Mouse (Mus musculus): Measurements from ENCODE around the gene Hist1h2ah.

Hist1h2ah gene

DNA sequence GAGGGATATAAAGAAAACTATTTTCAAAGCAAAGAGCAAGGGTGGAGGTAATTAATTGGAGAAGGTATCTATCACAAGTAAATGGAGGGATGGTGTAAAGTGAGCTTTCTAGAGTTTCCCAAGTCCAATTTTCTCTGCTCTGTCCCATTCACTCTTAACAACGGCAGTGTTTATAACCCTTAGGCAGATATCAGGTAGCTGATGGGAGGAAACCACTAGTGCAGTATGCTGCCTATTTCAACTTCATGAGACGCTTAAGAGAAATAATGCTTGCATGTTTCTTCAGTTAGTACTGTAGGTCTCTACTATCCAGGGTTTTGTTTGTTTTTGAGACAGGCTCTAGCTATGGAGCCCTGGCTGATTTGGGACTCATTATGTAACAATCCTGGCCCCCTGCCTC is 2.0 kb upstream of the Hist1h2ah start:
- no peak for DNase-seq

DNA sequence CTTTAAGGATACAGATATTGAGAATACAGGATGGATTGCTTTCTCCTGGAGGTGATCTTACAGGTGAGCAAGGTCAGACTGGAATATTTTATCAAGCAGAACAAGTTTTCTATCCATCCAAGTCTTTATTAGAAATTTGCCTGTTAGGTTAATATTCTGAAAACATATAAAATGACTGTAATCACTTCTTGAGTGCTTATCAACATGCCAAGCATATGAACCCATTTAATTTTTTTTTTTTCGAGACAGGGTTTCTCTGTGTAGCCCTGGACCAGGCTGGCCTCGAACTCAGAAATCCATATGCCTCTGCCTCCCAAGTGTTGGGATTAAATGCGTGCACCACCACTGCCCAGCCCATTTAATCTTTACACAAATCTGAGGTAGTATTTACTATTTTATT is 1.6 kb upstream of the Hist1h2ah start:
- DNase-seq, result no peak

- no peak for DNase-seq
Measured at GRCm38 (mm10) chr13:22036149-22036956, 985 bp upstream of the Hist1h2ah start.

- no peak for DNase-seq
Measured at GRCm38 (mm10) chr13:22034443-22035266, 713 bp downstream of the Hist1h2ah start.

DNA sequence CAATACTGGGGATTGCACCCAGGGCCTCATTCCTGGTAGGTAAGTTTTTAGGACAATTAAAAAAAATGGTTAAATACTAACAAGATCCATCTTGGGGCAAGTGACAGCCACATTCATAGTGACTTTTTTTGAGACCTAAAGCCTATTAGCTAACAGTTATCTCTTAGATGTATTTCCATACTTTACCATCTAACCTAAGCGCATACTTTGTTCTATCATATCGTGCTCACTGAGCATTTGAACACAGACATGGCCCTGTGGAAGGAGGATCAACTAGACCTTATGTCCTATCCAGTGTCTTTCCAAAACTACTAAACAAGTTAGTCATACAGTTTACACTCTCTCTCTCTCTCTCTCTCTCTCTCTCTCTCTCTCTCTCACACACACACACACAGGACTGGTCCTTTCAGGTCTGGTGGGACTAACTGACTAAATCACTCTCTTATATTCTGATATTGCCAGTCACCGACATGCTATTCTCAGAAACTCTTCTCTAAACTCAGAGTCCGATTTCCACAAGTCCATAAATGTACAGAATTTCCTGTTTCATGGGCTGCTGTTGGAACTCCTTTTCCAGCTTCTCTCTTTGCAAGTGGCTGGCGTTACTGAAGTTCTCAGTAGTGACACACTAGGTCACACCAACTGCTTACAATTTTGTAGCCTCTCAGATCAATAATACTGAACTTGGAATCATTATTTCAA is 1.5 kb downstream of the Hist1h2ah start:
- no peak for DNase-seq

DNA sequence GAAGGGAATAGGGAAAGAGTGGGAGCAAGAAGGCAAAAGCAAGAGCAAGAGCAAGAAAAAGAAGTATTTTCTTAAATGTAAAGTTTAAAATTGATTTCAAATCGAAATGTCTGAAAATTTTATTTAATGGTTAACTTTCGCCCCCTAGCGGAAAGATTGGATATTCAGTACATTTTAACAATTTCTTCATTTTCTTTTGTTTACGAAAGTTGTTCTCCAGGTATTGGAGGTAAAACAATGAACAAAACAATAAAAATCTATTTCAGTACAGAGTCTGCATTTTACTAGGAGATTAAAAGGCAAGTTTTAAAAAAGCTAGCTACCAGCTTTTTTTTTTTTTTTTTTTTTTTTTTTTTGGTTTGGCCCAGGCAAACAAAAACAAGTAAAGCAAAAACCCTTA is 4.9 kb downstream of the Hist1h2ah start:
- DNase-seq, result no peak

DNA sequence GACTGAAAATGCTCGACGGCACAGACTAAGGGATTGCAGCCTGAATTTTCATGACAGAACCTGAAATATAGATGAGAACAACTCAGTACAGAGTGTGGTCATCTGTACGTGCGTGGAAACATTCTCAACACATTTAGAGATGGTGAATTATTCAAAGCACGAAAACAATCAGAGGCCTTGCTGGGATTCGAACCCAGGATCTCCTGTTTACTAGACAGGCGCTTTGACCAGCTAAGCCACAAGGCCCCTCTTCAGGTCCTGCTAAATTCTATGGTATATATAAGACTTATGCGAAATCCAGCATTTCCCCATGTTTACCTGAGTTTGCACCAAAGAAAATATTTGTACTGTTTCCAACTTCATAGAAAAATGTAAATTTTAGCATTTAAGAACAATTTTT is 5.4 kb downstream of the Hist1h2ah start:
- no peak for DNase-seq

DNA sequence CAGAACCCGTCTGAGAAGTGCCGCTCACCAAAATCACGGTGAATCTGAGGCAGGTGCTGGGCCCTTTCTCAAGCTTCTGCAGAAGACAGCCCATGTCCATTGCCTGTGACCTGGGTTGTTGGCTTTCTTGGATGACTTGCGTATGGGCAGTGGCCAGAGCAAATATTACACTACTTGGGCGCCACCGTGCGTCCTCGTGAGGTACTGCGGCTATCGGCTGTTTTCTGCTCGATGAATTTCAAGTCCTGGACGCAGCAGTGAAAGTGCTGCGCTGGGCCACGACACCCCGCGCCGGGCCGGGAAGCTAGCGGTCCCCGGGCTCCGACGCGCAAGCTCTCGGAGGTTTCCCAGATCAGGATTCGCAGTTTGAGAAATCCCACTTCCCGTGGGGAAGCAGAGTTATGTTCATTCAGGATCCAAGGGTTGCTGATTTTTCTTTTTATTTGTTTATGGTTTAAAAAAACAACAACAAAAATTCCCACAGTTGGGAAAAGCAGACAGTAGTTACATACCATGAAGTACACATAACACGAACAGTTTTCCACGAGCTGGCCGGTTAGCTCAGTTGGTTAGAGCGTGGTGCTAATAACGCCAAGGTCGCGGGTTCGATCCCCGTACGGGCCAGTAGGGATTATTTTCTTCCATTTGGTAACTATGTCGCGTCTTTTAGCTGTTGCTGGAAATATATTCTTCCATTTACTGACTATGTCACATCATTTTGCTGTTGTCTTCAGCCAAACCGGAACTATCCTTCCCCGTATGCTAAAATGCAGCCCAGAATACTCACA is 6.5 kb downstream of the Hist1h2ah start:
- DNase-seq, result peak; percentile 94 to 97

- DNase-seq, result peak; percentile 81 to 89
Measured at GRCm38 (mm10) chr13:22026058-22027031, 9.0 kb downstream of the Hist1h2ah start.

- DNase-seq, result peak; percentile 74 to 85
Measured at GRCm38 (mm10) chr13:22022241-22022640, 13.1 kb downstream of the Hist1h2ah start.

GRCm38 (mm10) chr13:22021581-22021980 is 13.8 kb downstream of the Hist1h2ah start:
- DNase-seq, result no peak

DNA sequence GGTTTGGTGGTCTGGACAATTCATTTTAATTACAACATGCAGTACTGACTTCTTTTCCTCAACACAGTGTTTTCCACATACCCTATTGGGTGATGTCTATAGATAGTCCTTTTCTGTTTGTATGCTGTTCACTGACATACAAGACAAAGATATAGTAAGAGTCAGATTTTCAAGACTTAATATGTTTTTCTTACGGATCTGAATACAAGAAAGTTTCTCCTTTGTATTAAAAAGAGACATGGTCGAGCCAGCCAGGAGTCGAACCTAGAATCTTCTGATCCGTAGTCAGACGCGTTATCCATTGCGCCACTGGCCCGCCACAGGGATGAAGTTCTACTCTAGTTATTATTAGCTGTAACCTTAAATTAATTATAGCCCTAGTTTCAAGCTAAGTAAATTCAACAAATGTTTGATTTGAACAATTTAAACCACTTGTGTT is 14.4 kb downstream of the Hist1h2ah start:
- peak; percentile 44 to 77 for DNase-seq

DNA sequence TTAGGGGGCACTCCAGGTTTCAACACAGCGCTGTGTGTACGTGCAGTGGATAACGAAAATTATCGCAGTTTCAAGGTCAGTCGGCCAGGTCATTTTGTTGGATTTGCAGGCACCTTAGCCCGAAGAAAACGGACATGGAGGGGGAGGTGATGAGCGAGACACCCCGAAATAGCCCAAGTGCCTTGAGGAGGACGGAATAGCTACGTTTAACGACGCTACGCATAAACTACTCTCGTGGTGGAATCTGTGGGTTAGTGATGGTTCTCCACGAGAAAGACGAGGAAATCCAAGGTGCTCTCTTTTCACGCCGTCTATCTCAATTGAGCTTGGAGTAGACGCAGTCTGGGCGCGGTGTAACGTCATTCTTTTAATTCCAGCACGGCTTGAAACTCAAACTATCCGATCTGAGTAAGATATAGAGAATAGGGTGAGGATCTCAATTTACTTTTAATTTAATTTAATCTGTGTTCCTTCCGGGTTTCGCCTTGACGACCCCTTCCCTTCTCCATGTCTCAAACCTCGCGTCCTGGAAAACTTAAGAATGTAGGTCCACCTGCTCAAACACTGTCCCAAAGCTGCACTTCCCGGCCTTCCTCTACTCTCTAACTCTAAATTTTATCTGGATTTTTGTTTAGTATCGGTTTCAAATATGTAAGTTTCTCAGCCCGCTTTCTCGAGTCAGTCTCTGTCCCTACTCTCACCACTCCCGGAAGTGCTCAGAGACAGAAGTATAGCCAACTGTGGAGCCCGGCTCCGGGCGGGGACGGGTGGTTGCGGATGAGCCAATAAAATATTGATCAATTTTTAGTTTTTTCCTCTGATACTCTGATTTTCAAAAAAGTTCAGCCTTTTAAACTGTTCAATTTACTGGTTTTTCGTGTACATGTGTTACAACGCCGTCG is 15.2 kb downstream of the Hist1h2ah start:
- DNase-seq, result no peak

DNA sequence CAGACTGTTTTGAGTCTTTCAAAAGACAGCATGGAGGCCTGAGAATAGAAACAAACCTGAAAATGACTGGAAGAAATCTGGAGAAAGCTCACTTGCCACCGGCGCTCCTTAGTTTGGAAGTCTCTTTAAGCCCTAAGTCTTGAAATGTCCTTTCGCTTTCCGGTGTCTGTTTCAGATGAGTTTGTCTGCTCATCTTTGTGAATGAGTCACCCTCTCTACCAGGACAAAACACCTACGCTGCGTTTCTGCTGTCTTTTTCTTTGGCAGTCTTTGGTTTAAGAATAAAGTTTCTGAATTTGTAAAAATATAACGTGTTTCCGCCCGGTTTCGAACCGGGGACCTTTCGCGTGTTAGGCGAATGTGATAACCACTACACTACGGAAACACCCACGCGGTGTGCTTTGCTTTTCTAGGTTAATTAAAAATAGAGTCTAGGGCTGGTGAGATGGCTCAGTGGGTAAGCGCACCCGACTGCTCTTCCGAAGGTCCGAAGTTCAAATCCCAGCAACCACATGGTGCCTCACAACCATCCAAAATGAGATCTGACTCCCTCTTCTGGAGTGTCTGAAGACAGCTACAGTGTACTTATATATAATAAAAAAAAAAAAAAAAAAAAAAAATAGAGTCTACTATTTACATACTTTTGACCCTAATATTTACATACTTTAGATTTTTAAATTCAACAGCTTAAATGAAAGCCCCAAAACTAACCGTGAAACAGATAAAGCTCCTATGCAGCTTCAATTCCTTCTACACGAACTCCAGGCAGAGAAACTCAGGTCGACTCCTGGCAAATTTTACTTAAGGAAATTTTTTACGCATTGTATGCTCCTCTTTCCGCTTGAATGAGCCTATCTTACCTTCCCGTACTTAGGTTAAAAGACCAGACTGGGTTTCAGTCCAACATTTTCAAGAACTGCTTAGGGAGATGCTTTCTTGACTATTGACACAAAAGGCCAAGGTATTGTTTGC is 19.6 kb downstream of the Hist1h2ah start:
- DNase-seq, result peak; percentile 70 to 82

DNA sequence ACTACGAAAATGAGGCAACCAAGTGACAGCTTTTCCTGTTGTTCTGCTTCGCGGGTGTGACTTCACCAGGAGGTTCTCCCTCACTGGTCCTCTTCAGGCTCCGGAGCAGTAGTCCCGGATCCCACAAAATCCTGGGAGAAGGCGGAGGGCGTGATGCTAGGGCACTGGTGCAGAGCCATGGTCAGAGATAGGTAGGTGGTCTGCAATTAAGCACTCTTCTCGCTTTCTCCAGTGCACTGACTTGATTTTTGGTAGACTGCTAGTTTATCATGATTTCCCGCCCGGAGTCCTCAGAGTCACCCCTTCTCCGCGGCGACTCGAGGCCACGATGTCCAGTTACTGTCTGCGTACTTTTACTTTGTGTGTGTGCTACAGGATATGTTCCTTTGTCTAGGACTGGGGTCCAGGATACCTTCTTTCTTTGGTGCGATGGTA is 20.9 kb downstream of the Hist1h2ah start:
- DNase-seq, result peak in 1 of 2 experiments; percentile 22

DNA sequence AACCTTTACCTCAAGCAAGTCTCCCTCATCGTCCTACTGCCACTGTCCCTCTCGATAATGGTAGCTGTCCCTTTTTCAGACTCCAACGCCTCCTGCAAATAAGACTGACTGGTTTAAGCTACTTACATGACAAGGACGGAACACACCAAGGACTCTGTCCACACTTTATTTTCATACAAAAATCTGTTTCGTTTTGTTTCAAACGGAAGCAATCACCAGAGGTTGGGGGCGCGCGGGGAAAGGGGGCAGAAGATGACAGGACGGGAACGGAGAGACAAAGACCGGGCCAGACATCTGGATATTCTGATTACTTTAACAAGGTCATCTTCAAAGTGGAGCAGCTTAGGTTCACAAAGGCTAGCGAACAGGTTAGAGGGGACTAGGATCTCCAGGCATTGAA is 21.7 kb downstream of the Hist1h2ah start:
- DNase-seq, result no peak

DNA sequence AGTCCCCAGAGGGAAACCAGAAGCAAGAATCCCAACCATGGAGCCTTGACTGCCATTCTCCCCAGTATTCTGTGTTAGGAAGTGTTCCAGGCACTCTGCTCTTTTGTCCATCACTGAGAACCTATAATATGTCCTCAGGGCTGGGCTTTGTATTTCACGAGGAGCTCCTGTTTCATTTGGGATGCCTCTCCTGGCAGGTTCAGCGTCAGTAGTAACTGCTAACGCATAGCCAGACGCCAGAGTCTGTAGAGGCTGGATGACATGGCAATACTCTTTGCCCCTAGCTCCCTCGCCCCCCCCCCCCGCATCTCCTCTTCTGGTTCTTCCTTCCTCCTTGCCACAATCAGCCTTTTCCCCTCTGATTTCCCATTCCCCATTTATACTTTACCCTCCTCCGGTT is 25.7 kb downstream of the Hist1h2ah start, which contains the start of gene Prss16:
TSS of gene Prss16 (minus strand) at position 101 of the 400 bp plus-strand sequence.
- DNase-seq, result no peak

DNA sequence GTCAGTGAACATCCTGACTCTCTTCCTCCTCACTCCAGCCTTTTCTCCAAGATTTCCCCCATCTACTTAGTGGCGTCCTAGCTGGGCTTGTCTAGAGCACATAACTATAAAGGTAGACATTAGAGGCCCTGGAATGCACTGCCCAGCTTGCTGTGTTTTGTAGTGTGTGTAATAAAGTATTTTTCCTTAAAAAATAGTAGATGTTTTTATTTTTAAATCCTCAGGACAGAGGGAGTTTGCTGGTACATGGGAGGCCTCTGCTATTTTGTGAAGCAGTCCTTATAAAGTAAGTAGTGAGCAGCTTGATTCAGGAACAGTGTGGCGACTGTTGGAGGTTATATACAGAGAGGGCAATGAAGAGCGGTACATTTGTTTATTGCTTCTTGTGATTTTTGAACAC is 26.7 kb downstream of the Hist1h2ah start:
- DNase-seq, result no peak

GRCm38 (mm10) chr13:22007872-22008271 is 27.5 kb downstream of the Hist1h2ah start:
- DNase-seq, result no peak

Measured in lung, postnatal 4 days (tissue).